Mouse (Mus musculus) kidney, postnatal 25 days (tissue): ENCODE measurements around the gene Usp21.
"Not testable (repeated sequence)": the region's sequence is repeated elsewhere in the genome, so short reads cannot be mapped to it uniquely, and the experiment has no call there.

ENCODE experiments used
- DNase-seq, 2 experiments: peaks; one replicate each; pipeline ENCODE4 v3.0.0; 2021; ENCODE audit warnings: mixed read lengths in 2 of 2

Usp21 gene

GRCm38 (mm10) chr1:171241952-171242351 lies 45.8 kb downstream of the Usp21 start:
- not testable (repeated sequence) for DNase-seq

- no peak for DNase-seq
These were observed 46.9 kb downstream of the Usp21 start for GRCm38 (mm10) chr1:171240911-171241310.

- DNase-seq: peak; percentile 61 to 80
These were observed 47.6 kb downstream of the Usp21 start for GRCm38 (mm10) chr1:171239992-171240744.

GRCm38 (mm10) chr1:171238463-171238862 lies 49.3 kb downstream of the Usp21 start:
- peak; percentile 75 to 80 for DNase-seq

- peak in 1 of 2 experiments; percentile 33 for DNase-seq
These were observed 50.4 kb downstream of the Usp21 start for GRCm38 (mm10) chr1:171237438-171237837.

- DNase-seq: no peak
These were observed 52.0 kb downstream of the Usp21 start for GRCm38 (mm10) chr1:171235791-171236190.

GRCm38 (mm10) chr1:171234538-171234937 lies 53.3 kb downstream of the Usp21 start:
- no peak for DNase-seq

- DNase-seq: no peak
These were observed 53.7 kb downstream of the Usp21 start, which contains the start of gene Fcer1g for GRCm38 (mm10) chr1:171234126-171234525. Gene Fcer1g, minus strand, starts transcription at chr1:171234365.

- no peak for DNase-seq
These were observed 54.7 kb downstream of the Usp21 start for GRCm38 (mm10) chr1:171232800-171233730.

- no peak for DNase-seq
These were observed 55.4 kb downstream of the Usp21 start for GRCm38 (mm10) chr1:171232348-171232747.
